Mouse (Mus musculus) ES-E14 (cell line): ENCODE measurements around the gene Akap7. TPM values are rescaled to one million over a fixed set of nuclear protein-coding genes. Genes with fewer than 3 reads are reported as not detected.
A peak's percentile ranks its signal among the peaks of the same experiment; 100 is the strongest.

Source experiments
- DNase-seq: peaks from one replicate; pipeline ENCODE4 v3.0.0-alpha.2; 2013; ENCODE audit warnings: low read depth, low spot score
- H3K27ac ChIP-seq: 2 replicates; pipeline ENCODE4 v1.5.1; 2012; ENCODE audit warnings: low read depth, mild to moderate bottlenecking, low read length, moderate library complexity, mixed read lengths; ENCODE audit not compliant: poor library complexity, insufficient read depth, severe bottlenecking
- H3K36me3 ChIP-seq: 2 replicates; pipeline ENCODE4 v1.6.1; 2012; ENCODE audit warnings: mild to moderate bottlenecking, low read length, moderate library complexity, mixed read lengths; ENCODE audit not compliant: control insufficient read depth, poor library complexity, insufficient read depth, severe bottlenecking
- H3K4me1 ChIP-seq, 2 experiments: fragments of 150-350 bp in 1 of 2; sonication (generic) in 1 of 2; 2 replicates each; pipeline ENCODE4 v1.6.1; 2012; ENCODE audit warnings: low read length in 2 of 2, mild to moderate bottlenecking in 1 of 2, mixed read lengths in 1 of 2; ENCODE audit not compliant: control insufficient read depth in 2 of 2, insufficient read depth in 2 of 2, poor library complexity in 1 of 2
- H3K4me3 ChIP-seq, 2 experiments: fragments of 150-350 bp in 1 of 2; sonication (generic) in 1 of 2; 2 replicates each; pipeline ENCODE4 v1.5.1; 2012; ENCODE audit warnings: low read length in 2 of 2, low read depth in 1 of 2, mild to moderate bottlenecking in 1 of 2, mixed read lengths in 1 of 2; ENCODE audit not compliant: insufficient read depth in 1 of 2, poor library complexity in 1 of 2, severe bottlenecking in 1 of 2
- H3K9ac ChIP-seq: 2 replicates; pipeline ENCODE4 v1.6.1; 2012; ENCODE audit warnings: low read depth, mild to moderate bottlenecking, low read length, mixed read lengths; ENCODE audit not compliant: poor library complexity, insufficient read depth, severe bottlenecking
- H3K9me3 ChIP-seq: fragments of 150-350 bp; sonication (generic); 2 replicates; pipeline ENCODE4 v1.6.1; 2012; ENCODE audit warnings: low read depth, mild to moderate bottlenecking, low read length; ENCODE audit not compliant: control insufficient read depth, insufficient read depth
- CHD2 ChIP-seq: IDR thresholded peaks from 2 replicates; pipeline ENCODE4 v1.6.1; 2014; ENCODE audit warnings: mild to moderate bottlenecking, low read depth, low read length, inconsistent platforms
- HCFC1 ChIP-seq: IDR thresholded peaks from 2 replicates; pipeline ENCODE4 v1.6.1; 2012; ENCODE audit warnings: low read length, inconsistent platforms, borderline replicate concordance; ENCODE audit not compliant: insufficient read depth
- MAFK ChIP-seq: IDR thresholded peaks from 2 replicates; pipeline ENCODE4 v1.6.1; 2014; ENCODE audit warnings: mild to moderate bottlenecking, low read depth, low read length, inconsistent platforms; ENCODE audit not compliant: insufficient read depth
- ZC3H11A ChIP-seq: IDR thresholded peaks from 2 replicates; pipeline ENCODE4 v1.6.1; 2012; ENCODE audit warnings: low read depth, mild to moderate bottlenecking, inconsistent platforms, low read length, borderline replicate concordance
- ZNF384 ChIP-seq: IDR thresholded peaks from 2 replicates; pipeline ENCODE4 v1.6.1; 2012; ENCODE audit warnings: low read depth, low read length, inconsistent platforms
- in situ Hi-C, 2 experiments: fragments of 600-800 bp; cut with MboI; formaldehyde crosslinking; loops; one replicate each; pipeline ENCODE4 v1.15.1; 2025; ENCODE audit warnings: low sequenced_read_pairs in 2 of 2, inconsistent platforms in 1 of 2; ENCODE audit not compliant: unreplicated experiment in 2 of 2
- total RNA-seq: library from RNA; depleted of rRNA; stranded (reverse); fragments of 300-350 nt; gene quantifications from 2 replicates; pipeline ENCODE4 v1.2.3, GENCODE M21; 2012

The Akap7 gene
- total RNA-seq, 1 experiment, result 12.8 TPM

DNA sequence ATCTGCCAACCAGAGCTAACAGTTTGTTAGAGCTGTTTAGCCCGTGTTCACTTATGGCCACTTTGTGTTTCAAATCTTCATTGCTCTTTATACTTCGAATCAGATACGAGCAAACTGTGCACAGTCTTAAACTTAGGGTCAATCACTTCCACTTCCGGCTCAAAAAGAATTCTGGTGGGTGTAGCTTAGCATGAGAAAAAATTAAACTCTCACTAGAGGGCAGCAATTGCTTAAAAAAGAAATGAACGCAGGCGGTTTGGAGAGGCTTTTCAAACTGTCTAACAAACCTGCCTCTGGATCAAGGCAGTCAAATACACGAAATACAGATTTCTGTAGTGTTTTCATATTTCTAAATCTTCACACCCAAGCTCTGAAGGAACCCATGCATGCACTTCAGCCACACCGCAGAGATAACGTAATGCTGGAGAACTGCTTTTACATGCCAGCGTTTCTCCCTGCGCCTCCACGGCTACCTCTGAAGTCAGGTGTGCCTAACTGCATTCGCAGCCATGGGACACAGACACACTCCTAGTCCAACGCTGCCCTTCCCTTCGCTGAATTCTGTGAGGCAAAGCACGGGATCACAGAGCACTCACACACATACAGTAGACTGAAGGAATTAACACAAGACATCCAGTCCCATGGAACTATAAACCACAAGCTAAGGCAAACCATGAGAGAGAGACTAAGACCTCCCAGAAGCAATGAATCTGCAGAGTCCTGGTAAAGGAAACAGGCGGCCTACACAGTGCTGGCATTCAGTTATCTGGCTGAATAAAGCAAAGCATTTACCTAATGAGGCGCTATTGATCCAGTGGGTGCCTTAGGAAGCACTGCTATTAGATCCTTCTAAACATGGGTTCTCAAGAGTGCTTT lies 39.0 kb downstream of the Akap7 start:
- H3K4me1 ChIP-seq, result 0 out of 4 replicates have a peak, but pooled peaks cover 0 to 2% of the 10 kb centered on the region in 2 experiments
- DNase-seq, result peak; percentile 40
- TF ChIP-seq ZC3H11A (peak; percentile 73; the same call in 1 of the 2 replicates), MAFK (no peak)
- 0 out of 2 replicates have a peak overlapping the region, but pooled peaks have one; percentile 10 for H3K9ac ChIP-seq
- peaks cover 4% of the 10 kb centered on the region; the same call in 1 of the 2 replicates for H3K36me3 ChIP-seq
- in situ Hi-C loops, result loop anchor here (5.0 to 25.0 kb wide), 5 partner anchors 219 to 794 kb away; no protein-coding TSS in a partner anchor
- no peak overlapping the region for H3K4me3 ChIP-seq
- no peaks in the 10 kb centered on the region for H3K9me3 ChIP-seq
- H3K27ac ChIP-seq, result no peak overlapping the region

GRCm38 (mm10) chr10:25261176-25261575 lies 46.5 kb downstream of the Akap7 start:
- no peak overlapping the region for H3K27ac ChIP-seq
- in situ Hi-C loops, result loop anchor here (25.0 kb wide), 4 partner anchors 226 to 801 kb away; no protein-coding TSS in a partner anchor
- no peaks in the 10 kb centered on the region; the same call in 1 of the 2 replicates for H3K36me3 ChIP-seq
- H3K4me3 ChIP-seq, result no peak overlapping the region
- no peak for TF ChIP-seq ZNF384
- TF ChIP-seq ZC3H11A, result no peak
- TF ChIP-seq CHD2, result no peak
- no peak for TF ChIP-seq HCFC1
- no peak for TF ChIP-seq MAFK
- no peaks in the 10 kb centered on the region for H3K9me3 ChIP-seq
- no peak for DNase-seq
- H3K9ac ChIP-seq, result no peak overlapping the region
- peaks cover 2 to 6% of the 10 kb centered on the region in 2 experiments; a peak in 3 of 4 replicates for H3K4me1 ChIP-seq

GRCm38 (mm10) chr10:25260724-25261123 lies 46.9 kb downstream of the Akap7 start:
- in situ Hi-C loops, result loop anchor here (25.0 kb wide), 4 partner anchors 227 to 802 kb away; no protein-coding TSS in a partner anchor
- DNase-seq, result no peak
- TF ChIP-seq ZNF384 (no peak), CHD2 (no peak), HCFC1 (no peak), MAFK (no peak), ZC3H11A (no peak)

DNA sequence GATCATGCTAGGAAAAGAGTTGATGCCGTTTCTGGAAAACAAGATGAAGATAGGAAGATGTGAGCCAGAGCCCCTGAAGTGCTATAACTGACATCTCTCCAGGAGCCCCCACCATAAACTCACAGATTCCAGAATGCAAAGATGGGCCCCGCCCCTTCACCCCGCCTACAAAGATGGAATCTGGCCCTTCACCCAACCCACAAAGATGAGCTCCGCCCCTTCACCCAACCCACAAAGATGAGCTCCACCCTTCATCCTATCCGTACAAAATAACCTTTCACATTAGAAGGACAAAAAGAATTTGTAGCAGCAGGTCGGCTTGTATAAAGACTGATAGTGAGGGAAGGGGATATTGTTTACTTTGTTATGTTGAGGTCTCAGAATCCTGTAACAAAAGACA lies 49.5 kb downstream of the Akap7 start:
- no peak for TF ChIP-seq ZNF384
- TF ChIP-seq MAFK, result no peak
- no peak for TF ChIP-seq HCFC1
- TF ChIP-seq ZC3H11A, result no peak
- no peak for TF ChIP-seq CHD2
- Histone ChIP-seq H3K9ac (no peak overlapping the region), H3K9me3 (no peaks in the 10 kb centered on the region), H3K36me3 (no peaks in the 10 kb centered on the region), H3K4me3 (no peak overlapping the region), H3K4me1 (peaks cover 2 to 6% of the 10 kb centered on the region in 2 experiments; a peak in 3 of 4 replicates), H3K27ac (no peak overlapping the region)
- in situ Hi-C loops, result loop anchor here (25.0 kb wide), 4 partner anchors 229 to 804 kb away; no protein-coding TSS in a partner anchor
- DNase-seq, result peak; percentile 55

More at GRCm38 (mm10) chr10:25260724-25261123, 46.9 kb downstream of the Akap7 start:
- no peaks in the 10 kb centered on the region; the same call in 1 of the 2 replicates for H3K36me3 ChIP-seq
- H3K4me3 ChIP-seq, result no peak overlapping the region
- H3K9me3 ChIP-seq, result no peaks in the 10 kb centered on the region
- no peak overlapping the region for H3K27ac ChIP-seq
- H3K4me1 ChIP-seq, result peaks cover 2 to 6% of the 10 kb centered on the region in 2 experiments; a peak in 3 of 4 replicates
- H3K9ac ChIP-seq, result no peak overlapping the region
